Mouse (Mus musculus): ENCODE data around the gene Prg2. TPM values are rescaled to one million over a fixed set of nuclear protein-coding genes. Genes with fewer than 3 reads are reported as not detected.

Prg2 gene
- polyA plus RNA-seq (2014; fragmentation: Illumina TruSeq; extraction: RNeasy Lipid Tissue Mini Kit (QIAGEN cat#74804); ENCODE audit: insufficient read depth, low read depth, low replicate concordance) = 0.52 TPM

DNA sequence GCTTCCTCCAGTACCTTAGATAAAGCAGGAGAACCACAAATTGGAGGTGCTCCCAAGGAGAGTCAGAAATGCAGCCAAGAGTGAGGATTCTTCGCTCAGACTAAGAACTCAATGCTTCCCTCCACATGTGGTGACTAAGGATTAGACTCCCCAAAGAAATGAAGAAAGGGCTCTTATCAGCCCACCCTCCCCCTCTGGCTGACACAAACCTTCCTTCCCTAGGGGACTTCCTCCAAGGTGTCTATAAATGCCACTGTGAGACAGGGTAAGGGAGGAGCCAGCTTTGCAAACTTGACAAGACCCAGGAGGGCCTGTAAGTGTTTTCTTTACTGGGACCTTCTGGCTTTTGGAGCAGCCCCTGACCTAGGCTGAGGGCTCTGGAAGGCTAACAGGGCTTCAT, at the start of gene Prg2:
Gene Prg2, plus strand, starts transcription at position 274 of the 400 bp plus-strand sequence.

GRCm38 (mm10) chr2:84936474-84937429, 43.5 kb upstream of the Prg2 start, which contains the start of gene Slc43a3:
Slc43a3 (plus strand) TSS chr2:84936579.

DNA sequence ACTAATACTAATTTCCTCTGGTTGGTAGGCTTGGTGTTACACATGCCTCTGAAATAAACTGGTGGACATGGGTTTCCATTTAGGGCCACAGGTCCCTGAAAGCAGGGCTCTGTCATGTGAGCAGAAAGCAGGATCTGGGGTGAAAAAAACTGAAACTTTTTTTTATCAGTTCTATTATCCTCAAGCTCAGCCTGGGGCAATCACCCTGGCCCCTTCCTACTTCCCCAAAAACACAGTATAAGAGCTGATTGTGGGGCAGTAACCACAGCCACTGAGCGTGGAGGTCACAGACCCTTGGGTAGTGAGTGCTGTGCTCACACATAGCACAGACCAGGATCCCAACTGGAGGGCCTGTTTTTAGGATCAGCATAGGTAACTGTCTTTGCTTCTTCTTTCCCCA, 7.7 kb downstream of the Prg2 start, which contains the start of gene Prg3:
Gene Prg3, plus strand, starts transcription at position 286 of the 400 bp plus-strand sequence.

Other genes starting within 250 kb of the Prg2 start
- gene Ypel4, start 246.4 kb upstream of the Prg2 start, polyA plus RNA-seq (2014; fragmentation: Illumina TruSeq; extraction: RNeasy Lipid Tissue Mini Kit (QIAGEN cat#74804); ENCODE audit: insufficient read depth, low read depth, low replicate concordance) = 1.1 TPM
- 7.0 TPM for gene Gm19426, start 236.8 kb upstream of the Prg2 start, polyA plus RNA-seq (2014; fragmentation: Illumina TruSeq; extraction: RNeasy Lipid Tissue Mini Kit (QIAGEN cat#74804); ENCODE audit: insufficient read depth, low read depth, low replicate concordance)
- 324 TPM for gene Serping1, start 205.0 kb upstream of the Prg2 start, polyA plus RNA-seq (2014; fragmentation: Illumina TruSeq; extraction: RNeasy Lipid Tissue Mini Kit (QIAGEN cat#74804); ENCODE audit: insufficient read depth, low read depth, low replicate concordance)
- gene Ube2l6, start 181.6 kb upstream of the Prg2 start, polyA plus RNA-seq (2014; fragmentation: Illumina TruSeq; extraction: RNeasy Lipid Tissue Mini Kit (QIAGEN cat#74804); ENCODE audit: insufficient read depth, low read depth, low replicate concordance) = 63.0 TPM
- 0.18 TPM for gene Smtnl1, start 157.8 kb upstream of the Prg2 start, polyA plus RNA-seq (2014; fragmentation: Illumina TruSeq; extraction: RNeasy Lipid Tissue Mini Kit (QIAGEN cat#74804); ENCODE audit: insufficient read depth, low read depth, low replicate concordance)
- 25.9 TPM for gene Timm10, start 153.5 kb upstream of the Prg2 start, polyA plus RNA-seq (2014; fragmentation: Illumina TruSeq; extraction: RNeasy Lipid Tissue Mini Kit (QIAGEN cat#74804); ENCODE audit: insufficient read depth, low read depth, low replicate concordance)
- gene Slc43a1, start 141.6 kb upstream of the Prg2 start, polyA plus RNA-seq (2014; fragmentation: Illumina TruSeq; extraction: RNeasy Lipid Tissue Mini Kit (QIAGEN cat#74804); ENCODE audit: insufficient read depth, low read depth, low replicate concordance) = 4.2 TPM
- gene Rtn4rl2, start 93.8 kb upstream of the Prg2 start, polyA plus RNA-seq (2014; fragmentation: Illumina TruSeq; extraction: RNeasy Lipid Tissue Mini Kit (QIAGEN cat#74804); ENCODE audit: insufficient read depth, low read depth, low replicate concordance) = 1.1 TPM
- gene Slc43a3, start 43.9 kb upstream of the Prg2 start, polyA plus RNA-seq (2014; fragmentation: Illumina TruSeq; extraction: RNeasy Lipid Tissue Mini Kit (QIAGEN cat#74804); ENCODE audit: insufficient read depth, low read depth, low replicate concordance) = 127 TPM
- not detected for gene Prg3, start 7.8 kb downstream of the Prg2 start, polyA plus RNA-seq (2014; fragmentation: Illumina TruSeq; extraction: RNeasy Lipid Tissue Mini Kit (QIAGEN cat#74804); ENCODE audit: insufficient read depth, low read depth, low replicate concordance)
- gene Ssrp1, start 56.8 kb downstream of the Prg2 start, polyA plus RNA-seq (2014; fragmentation: Illumina TruSeq; extraction: RNeasy Lipid Tissue Mini Kit (QIAGEN cat#74804); ENCODE audit: insufficient read depth, low read depth, low replicate concordance) = 56.9 TPM
- gene P2rx3, start 57.0 kb downstream of the Prg2 start, polyA plus RNA-seq (2014; fragmentation: Illumina TruSeq; extraction: RNeasy Lipid Tissue Mini Kit (QIAGEN cat#74804); ENCODE audit: insufficient read depth, low read depth, low replicate concordance) = not detected
- 28.1 TPM for gene Tnks1bp1, start 67.6 kb downstream of the Prg2 start, polyA plus RNA-seq (2014; fragmentation: Illumina TruSeq; extraction: RNeasy Lipid Tissue Mini Kit (QIAGEN cat#74804); ENCODE audit: insufficient read depth, low read depth, low replicate concordance)
- 17.3 TPM for gene Aplnr, start 155.8 kb downstream of the Prg2 start, polyA plus RNA-seq (2014; fragmentation: Illumina TruSeq; extraction: RNeasy Lipid Tissue Mini Kit (QIAGEN cat#74804); ENCODE audit: insufficient read depth, low read depth, low replicate concordance)
- gene Lrrc55, start 216.7 kb downstream of the Prg2 start, polyA plus RNA-seq (2014; fragmentation: Illumina TruSeq; extraction: RNeasy Lipid Tissue Mini Kit (QIAGEN cat#74804); ENCODE audit: insufficient read depth, low read depth, low replicate concordance) = not detected